Mouse (Mus musculus): ENCODE measurements around the gene Coro1c. TPM values are rescaled to one million over a fixed set of nuclear protein-coding genes. Genes with fewer than 3 reads are reported as not detected.
A peak's percentile ranks its signal among the peaks of the same experiment; 100 is the strongest.

Gene Coro1c
- polyA plus RNA-seq, 1 experiment from 2014 or later = 169 TPM

GRCm38 (mm10) chr5:113872936-113873912 lies 35.3 kb downstream of the Coro1c start:
- peak; percentile 95 for DNase-seq (ENCODE audit: low spot score)
- Histone ChIP-seq H3K4me3 (ENCODE audit: low read depth, low read length) (peak overlapping the region; percentile 14), H3K27me3 (replicated peaks; ENCODE audit: control insufficient read depth, insufficient read depth, low read length) (no peaks in the 10 kb centered on the region), H3K4me2 (ENCODE audit: low read length) (peak overlapping the region; percentile 43), H3K4me1 (ENCODE audit: control insufficient read depth, insufficient read depth, low read length) (peaks cover 67% of the 10 kb centered on the region), H3K27ac (ENCODE audit: low read depth, low read length) (peak overlapping the region; percentile 99), H3K9me3 (replicated peaks; ENCODE audit: control insufficient read depth, low read length) (no peaks in the 10 kb centered on the region), H3K36me3 (ENCODE audit: control insufficient read depth, insufficient read depth, low read length) (peaks cover 24% of the 10 kb centered on the region), H3K9ac (ENCODE audit: low read length) (peak overlapping the region; percentile 64)
- WGBS = under 1% methylated on average over 13 of the region's 15 CpGs
- ATAC-seq = peak; percentile 83

- Histone ChIP-seq H3K9me3 (replicated peaks; ENCODE audit: control insufficient read depth, low read length) (no peaks in the 10 kb centered on the region), H3K9ac (ENCODE audit: low read length) (no peak overlapping the region), H3K4me2 (ENCODE audit: low read length) (no peak overlapping the region), H3K27me3 (replicated peaks; ENCODE audit: control insufficient read depth, insufficient read depth, low read length) (no peaks in the 10 kb centered on the region), H3K4me1 (ENCODE audit: control insufficient read depth, insufficient read depth, low read length) (peaks cover 68% of the 10 kb centered on the region), H3K27ac (ENCODE audit: low read depth, low read length) (peak overlapping the region; percentile 99), H3K4me3 (ENCODE audit: low read depth, low read length) (no peak overlapping the region), H3K36me3 (ENCODE audit: control insufficient read depth, insufficient read depth, low read length) (peaks cover 21% of the 10 kb centered on the region)
- DNase-seq (ENCODE audit: low spot score) (peak; percentile 56), ATAC-seq (no peak)
- WGBS = 68% methylated on average over 7 of the region's 7 CpGs
Observed at GRCm38 (mm10) chr5:113871903-113872548, 36.5 kb downstream of the Coro1c start.

GRCm38 (mm10) chr5:113870393-113871040 lies 38.0 kb downstream of the Coro1c start:
- Histone ChIP-seq H3K36me3 (ENCODE audit: control insufficient read depth, insufficient read depth, low read length) (peaks cover 8% of the 10 kb centered on the region; the same call in 1 of the 2 replicates), H3K4me1 (ENCODE audit: control insufficient read depth, insufficient read depth, low read length) (peaks cover 68% of the 10 kb centered on the region), H3K9me3 (replicated peaks; ENCODE audit: control insufficient read depth, low read length) (no peaks in the 10 kb centered on the region), H3K4me2 (ENCODE audit: low read length) (no peak overlapping the region), H3K4me3 (ENCODE audit: low read depth, low read length) (no peak overlapping the region), H3K27ac (ENCODE audit: low read depth, low read length) (peak overlapping the region; percentile 99), H3K9ac (ENCODE audit: low read length) (peak overlapping the region; percentile 32), H3K27me3 (replicated peaks; ENCODE audit: control insufficient read depth, insufficient read depth, low read length) (no peaks in the 10 kb centered on the region)
- no peak for ATAC-seq
- DNase-seq (ENCODE audit: low spot score) = no peak
- 35% methylated on average over 21 of the region's 21 CpGs for WGBS

DNA sequence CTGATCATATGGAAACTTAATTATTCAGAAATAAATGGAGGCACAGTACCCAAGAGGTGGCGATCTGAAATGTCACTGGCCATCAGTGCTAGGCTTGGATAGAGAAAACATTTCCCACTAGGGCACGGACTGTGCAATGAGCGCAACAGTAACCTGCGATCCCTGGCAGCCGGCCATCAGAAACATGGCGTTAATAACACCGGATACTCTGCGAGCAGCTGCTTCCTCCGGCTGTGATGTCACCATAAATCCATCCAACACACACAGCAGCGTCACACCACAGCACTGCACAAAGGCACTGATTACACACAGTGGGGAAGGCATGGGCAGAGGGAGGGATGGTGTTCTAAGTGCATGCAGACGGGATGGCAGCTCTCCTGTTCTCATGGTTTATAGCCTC lies 39.4 kb downstream of the Coro1c start:
- H3K4me2 ChIP-seq (ENCODE audit: low read length) = no peak overlapping the region

GRCm38 (mm10) chr5:113864992-113865391 lies 43.6 kb downstream of the Coro1c start:
- no peak for ATAC-seq

More for the DNA sequence above, 39.4 kb downstream of the Coro1c start:
- peak; percentile 79 for DNase-seq (ENCODE audit: low spot score)
- no peaks in the 10 kb centered on the region for H3K27me3 ChIP-seq (replicated peaks; ENCODE audit: control insufficient read depth, insufficient read depth, low read length)
- H3K36me3 ChIP-seq (ENCODE audit: control insufficient read depth, insufficient read depth, low read length) = peaks cover 14% of the 10 kb centered on the region
- no peak overlapping the region for H3K4me3 ChIP-seq (ENCODE audit: low read depth, low read length)
- WGBS = 32% methylated on average over 11 of the region's 11 CpGs
- peaks cover 58% of the 10 kb centered on the region for H3K4me1 ChIP-seq (ENCODE audit: control insufficient read depth, insufficient read depth, low read length)
- H3K9me3 ChIP-seq (replicated peaks; ENCODE audit: control insufficient read depth, low read length) = no peaks in the 10 kb centered on the region
- peak overlapping the region; percentile 61 for H3K27ac ChIP-seq (ENCODE audit: low read depth, low read length)
- no peak for ATAC-seq
- H3K9ac ChIP-seq (ENCODE audit: low read length) = no peak overlapping the region

DNA sequence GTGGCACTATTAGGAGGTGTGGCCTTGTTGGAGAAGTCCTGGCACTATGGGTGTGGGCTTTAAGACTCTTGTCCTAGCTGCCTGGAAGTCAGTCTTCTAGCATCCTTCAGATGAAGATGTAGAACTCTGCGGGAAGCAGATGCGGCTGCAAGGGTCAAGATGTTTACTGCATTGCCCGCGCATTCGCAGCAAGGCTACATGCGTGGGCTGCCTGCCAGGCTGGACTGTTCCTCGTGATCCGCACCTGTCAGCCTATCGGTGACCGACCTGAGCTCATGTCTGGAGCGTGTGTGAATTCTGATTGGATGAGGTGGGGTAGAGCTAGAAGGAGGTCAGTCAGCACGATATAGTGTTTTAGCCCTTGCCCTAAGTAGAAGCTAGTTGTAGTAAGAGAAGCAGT lies 44.6 kb downstream of the Coro1c start:
- Histone ChIP-seq H3K27ac (ENCODE audit: low read depth, low read length) (peak overlapping the region; percentile 81; the same call in 1 of the 2 replicates), H3K4me2 (ENCODE audit: low read length) (no peak overlapping the region), H3K27me3 (replicated peaks; ENCODE audit: control insufficient read depth, insufficient read depth, low read length) (no peaks in the 10 kb centered on the region), H3K36me3 (ENCODE audit: control insufficient read depth, insufficient read depth, low read length) (peaks cover 25% of the 10 kb centered on the region), H3K9me3 (replicated peaks; ENCODE audit: control insufficient read depth, low read length) (no peaks in the 10 kb centered on the region), H3K4me1 (ENCODE audit: control insufficient read depth, insufficient read depth, low read length) (peaks cover 20% of the 10 kb centered on the region), H3K4me3 (ENCODE audit: low read depth, low read length) (no peak overlapping the region), H3K9ac (ENCODE audit: low read length) (no peak overlapping the region)
- ATAC-seq (no peak), DNase-seq (ENCODE audit: low spot score) (no peak)
- WGBS = 95% methylated on average over 12 of the region's 12 CpGs

More at GRCm38 (mm10) chr5:113864992-113865391, 43.6 kb downstream of the Coro1c start:
- Histone ChIP-seq H3K4me3 (ENCODE audit: low read depth, low read length) (no peak overlapping the region), H3K9me3 (replicated peaks; ENCODE audit: control insufficient read depth, low read length) (no peaks in the 10 kb centered on the region), H3K27ac (ENCODE audit: low read depth, low read length) (0 out of 2 replicates have a peak overlapping the region, but pooled peaks have one; percentile 17), H3K4me1 (ENCODE audit: control insufficient read depth, insufficient read depth, low read length) (peaks cover 24% of the 10 kb centered on the region), H3K36me3 (ENCODE audit: control insufficient read depth, insufficient read depth, low read length) (peaks cover 25% of the 10 kb centered on the region), H3K27me3 (replicated peaks; ENCODE audit: control insufficient read depth, insufficient read depth, low read length) (no peaks in the 10 kb centered on the region), H3K4me2 (ENCODE audit: low read length) (no peak overlapping the region), H3K9ac (ENCODE audit: low read length) (no peak overlapping the region)
- DNase-seq (ENCODE audit: low spot score) = no peak
- WGBS = 86% methylated on average over 6 of the region's 6 CpGs

GRCm38 (mm10) chr5:113862418-113862817 lies 46.1 kb downstream of the Coro1c start:
- Histone ChIP-seq H3K36me3 (ENCODE audit: control insufficient read depth, insufficient read depth, low read length) (peaks cover 25% of the 10 kb centered on the region), H3K4me2 (ENCODE audit: low read length) (no peak overlapping the region), H3K9ac (ENCODE audit: low read length) (no peak overlapping the region), H3K27me3 (replicated peaks; ENCODE audit: control insufficient read depth, insufficient read depth, low read length) (no peaks in the 10 kb centered on the region), H3K4me3 (ENCODE audit: low read depth, low read length) (no peak overlapping the region), H3K27ac (ENCODE audit: low read depth, low read length) (peak overlapping the region; percentile 81), H3K9me3 (replicated peaks; ENCODE audit: control insufficient read depth, low read length) (no peaks in the 10 kb centered on the region), H3K4me1 (ENCODE audit: control insufficient read depth, insufficient read depth, low read length) (peaks cover 18% of the 10 kb centered on the region)
- DNase-seq (ENCODE audit: low spot score) (peak; percentile 52), ATAC-seq (0 out of 2 replicates have a peak, but pooled peaks have one; percentile 41)
- 54% methylated on average over 4 of the region's 4 CpGs for WGBS

- Histone ChIP-seq H3K27me3 (replicated peaks; ENCODE audit: control insufficient read depth, insufficient read depth, low read length) (no peaks in the 10 kb centered on the region), H3K4me3 (ENCODE audit: low read depth, low read length) (no peak overlapping the region), H3K9ac (ENCODE audit: low read length) (no peak overlapping the region), H3K27ac (ENCODE audit: low read depth, low read length) (no peak overlapping the region), H3K36me3 (ENCODE audit: control insufficient read depth, insufficient read depth, low read length) (peaks cover 25% of the 10 kb centered on the region), H3K4me2 (ENCODE audit: low read length) (no peak overlapping the region), H3K4me1 (ENCODE audit: control insufficient read depth, insufficient read depth, low read length) (peaks cover 29% of the 10 kb centered on the region), H3K9me3 (replicated peaks; ENCODE audit: control insufficient read depth, low read length) (no peaks in the 10 kb centered on the region)
- WGBS = 90% methylated on average over 8 of the region's 8 CpGs
- no peak for ATAC-seq
- DNase-seq (ENCODE audit: low spot score) = no peak
Observed at GRCm38 (mm10) chr5:113861294-113861693, 47.3 kb downstream of the Coro1c start.

Data from forebrain, embryonic 14.5 days (tissue).